Mouse (Mus musculus): ENCODE measurements around the gene Fam114a1. TPM values are rescaled to one million over a fixed set of nuclear protein-coding genes. Genes with fewer than 3 reads are reported as not detected.

Gene Fam114a1
- polyA plus RNA-seq, 1 experiment = not detected

DNA sequence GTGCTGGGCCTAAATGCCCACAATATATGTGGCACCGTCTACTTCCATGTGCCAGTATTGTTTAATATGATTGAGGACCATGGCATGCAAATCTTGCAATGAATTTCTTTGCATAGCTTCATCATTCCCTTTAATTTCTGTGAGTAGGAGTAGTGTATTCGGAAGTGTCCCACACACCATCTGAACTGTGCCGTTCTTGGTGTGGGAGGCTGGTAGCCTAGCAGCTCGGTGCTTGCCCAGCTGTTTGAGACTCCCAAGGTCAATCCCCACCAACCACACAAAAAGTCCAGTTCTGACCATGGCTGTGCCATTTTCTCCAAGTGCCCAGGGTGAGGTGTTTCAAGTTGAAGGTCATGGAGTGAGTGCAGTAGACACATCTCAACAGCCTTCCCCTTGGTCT is 52.1 kb downstream of the Fam114a1 start:
- WGBS = 81% methylated on average over 4 of the region's 4 CpGs
- TF ChIP-seq POLR2A (IDR thresholded peaks at IDR 0.05; ENCODE audit: insufficient read depth, low read depth, low read length) = no peak
- TF ChIP-seq CTCF (IDR thresholded peaks at IDR 0.05; ENCODE audit: insufficient read depth, low read depth, low read length) = no peak
- H3K4me3 ChIP-seq (ENCODE audit: insufficient read depth, low read depth, low read length) = no peak overlapping the region
- no peak overlapping the region for H3K27ac ChIP-seq (ENCODE audit: insufficient read depth, low read depth, low read length)
- peaks cover 2% of the 10 kb centered on the region; the same call in 1 of the 2 replicates for H3K4me1 ChIP-seq (ENCODE audit: control insufficient read depth, insufficient read depth, low read length)

DNA sequence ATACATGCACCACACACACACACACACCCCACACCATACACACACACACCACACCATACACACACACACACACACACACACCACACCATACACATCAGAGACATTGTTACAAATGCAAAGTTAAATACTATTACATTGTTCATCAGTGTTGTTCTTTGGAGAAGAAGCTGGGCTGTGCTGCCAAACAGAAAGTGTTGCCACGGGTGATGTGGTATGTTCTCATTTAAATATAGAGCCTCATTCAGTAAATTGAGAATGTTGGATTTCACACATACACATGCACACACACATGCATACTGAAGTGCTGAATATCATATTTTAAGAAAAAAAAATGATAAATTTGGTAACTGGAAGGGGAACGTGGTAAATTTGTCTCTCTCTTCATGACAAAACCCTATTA is 54.8 kb downstream of the Fam114a1 start:
- TF ChIP-seq POLR2A (IDR thresholded peaks at IDR 0.05; ENCODE audit: insufficient read depth, low read depth, low read length) (no peak), CTCF (IDR thresholded peaks at IDR 0.05; ENCODE audit: insufficient read depth, low read depth, low read length) (no peak)
- H3K27ac ChIP-seq (ENCODE audit: insufficient read depth, low read depth, low read length) = no peak overlapping the region
- H3K4me3 ChIP-seq (ENCODE audit: insufficient read depth, low read depth, low read length) = no peak overlapping the region
- 53% methylated on average over 2 of the region's 2 CpGs for WGBS
- peaks cover 5% of the 10 kb centered on the region; the same call in 1 of the 2 replicates for H3K4me1 ChIP-seq (ENCODE audit: control insufficient read depth, insufficient read depth, low read length)

DNA sequence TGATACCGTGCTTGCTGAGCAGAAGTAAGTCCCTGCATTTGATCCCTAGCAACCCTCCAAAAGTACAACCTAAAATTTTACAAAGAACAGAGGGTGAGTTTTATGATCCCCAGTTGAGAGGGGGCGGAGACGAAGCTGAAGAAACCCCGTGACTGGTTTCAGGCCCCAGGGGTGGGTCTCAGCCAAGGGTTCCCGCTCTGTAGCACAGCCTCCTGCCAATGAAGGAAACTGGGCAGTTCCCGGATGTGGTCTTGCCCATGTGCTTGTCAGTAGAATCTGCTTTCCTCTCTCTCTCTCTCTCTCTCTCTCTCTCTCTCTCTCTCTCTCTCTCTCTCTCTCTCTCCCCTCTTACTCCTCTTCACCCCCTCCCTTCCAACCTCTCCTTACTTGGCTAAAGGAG is 56.0 kb downstream of the Fam114a1 start:
- WGBS = 57% methylated on average over 6 of the region's 6 CpGs
- H3K27ac ChIP-seq (ENCODE audit: insufficient read depth, low read depth, low read length) = no peak overlapping the region
- H3K4me3 ChIP-seq (ENCODE audit: insufficient read depth, low read depth, low read length) = no peak overlapping the region
- peaks cover 3% of the 10 kb centered on the region; the same call in 1 of the 2 replicates for H3K4me1 ChIP-seq (ENCODE audit: control insufficient read depth, insufficient read depth, low read length)
- TF ChIP-seq POLR2A (IDR thresholded peaks at IDR 0.05; ENCODE audit: insufficient read depth, low read depth, low read length) (no peak), CTCF (IDR thresholded peaks at IDR 0.05; ENCODE audit: insufficient read depth, low read depth, low read length) (no peak)

DNA sequence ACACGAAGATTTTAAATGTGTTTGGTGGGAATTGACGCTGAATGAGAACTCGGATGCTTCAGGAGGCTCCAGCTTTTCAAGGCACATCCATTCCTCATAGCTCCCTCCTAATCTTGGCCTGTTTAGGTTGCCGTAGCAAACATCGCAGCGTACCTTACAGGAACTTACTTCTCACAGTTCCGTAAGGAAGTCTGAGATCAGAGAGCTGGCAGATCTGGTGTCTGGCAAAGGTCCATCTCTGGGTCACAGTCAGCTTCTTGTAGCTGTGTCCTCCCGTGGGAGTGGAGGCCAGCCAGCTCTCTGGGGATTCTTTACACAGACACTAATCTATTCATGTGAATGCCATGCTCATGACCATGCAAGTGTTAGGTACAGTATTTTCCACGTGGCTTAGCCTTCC is 56.9 kb downstream of the Fam114a1 start:
- peaks cover 3% of the 10 kb centered on the region; the same call in 1 of the 2 replicates for H3K4me1 ChIP-seq (ENCODE audit: control insufficient read depth, insufficient read depth, low read length)
- H3K27ac ChIP-seq (ENCODE audit: insufficient read depth, low read depth, low read length) = no peak overlapping the region
- H3K4me3 ChIP-seq (ENCODE audit: insufficient read depth, low read depth, low read length) = no peak overlapping the region
- 50% methylated on average over 9 of the region's 9 CpGs for WGBS
- no peak for TF ChIP-seq POLR2A (IDR thresholded peaks at IDR 0.05; ENCODE audit: insufficient read depth, low read depth, low read length)
- no peak for TF ChIP-seq CTCF (IDR thresholded peaks at IDR 0.05; ENCODE audit: insufficient read depth, low read depth, low read length)

DNA sequence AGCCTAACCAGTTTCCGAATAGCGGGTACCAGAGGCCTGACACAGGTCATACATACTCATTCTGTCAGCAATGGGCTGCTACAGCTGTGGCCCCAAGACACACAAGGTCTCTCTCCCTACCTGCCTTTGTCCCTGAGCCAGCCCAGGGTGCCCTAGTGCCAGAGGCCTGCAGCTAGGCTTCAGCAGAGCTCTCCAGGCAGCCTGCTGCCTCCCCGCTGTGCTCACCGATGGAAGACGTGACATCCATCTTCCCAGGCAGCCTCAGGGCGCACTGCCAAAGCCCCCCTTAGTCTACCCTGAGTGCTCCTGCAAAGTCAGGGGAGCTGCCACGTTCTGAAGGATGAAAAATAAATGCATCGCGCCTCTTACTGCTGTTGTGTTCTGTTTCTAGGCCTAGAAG is 58.1 kb downstream of the Fam114a1 start:
- H3K27ac ChIP-seq (ENCODE audit: insufficient read depth, low read depth, low read length) = no peak overlapping the region
- no peak overlapping the region for H3K4me3 ChIP-seq (ENCODE audit: insufficient read depth, low read depth, low read length)
- TF ChIP-seq CTCF (IDR thresholded peaks at IDR 0.05; ENCODE audit: insufficient read depth, low read depth, low read length) (no peak), POLR2A (IDR thresholded peaks at IDR 0.05; ENCODE audit: insufficient read depth, low read depth, low read length) (no peak)
- 62% methylated on average over 9 of the region's 9 CpGs for WGBS
- H3K4me1 ChIP-seq (ENCODE audit: control insufficient read depth, insufficient read depth, low read length) = peaks cover 3% of the 10 kb centered on the region; the same call in 1 of the 2 replicates

DNA sequence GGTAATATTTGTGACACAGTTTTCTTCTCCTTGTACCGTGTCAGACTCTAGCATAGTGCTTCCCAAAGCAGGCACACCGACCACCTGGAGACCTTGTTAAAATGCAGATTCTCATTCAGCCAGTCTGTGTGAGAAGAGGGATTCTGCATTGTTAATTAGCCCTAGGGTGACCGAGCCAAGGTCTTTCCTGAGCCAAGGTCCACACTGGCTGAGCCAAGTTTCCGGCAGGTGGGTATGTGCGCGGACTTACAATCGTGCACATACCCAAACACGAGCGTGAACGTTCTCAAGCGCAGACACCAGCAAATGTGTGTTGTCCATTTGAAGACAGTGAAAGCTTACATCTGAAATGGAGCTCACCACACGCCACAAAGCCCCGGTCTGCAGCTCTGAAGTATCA is 66.7 kb downstream of the Fam114a1 start:
- Histone ChIP-seq H3K27ac (ENCODE audit: insufficient read depth, low read depth, low read length) (no peak overlapping the region), H3K4me3 (ENCODE audit: insufficient read depth, low read depth, low read length) (no peak overlapping the region), H3K4me1 (ENCODE audit: control insufficient read depth, insufficient read depth, low read length) (peaks cover 3% of the 10 kb centered on the region; the same call in 1 of the 2 replicates)
- no peak for TF ChIP-seq POLR2A (IDR thresholded peaks at IDR 0.05; ENCODE audit: insufficient read depth, low read depth, low read length)
- TF ChIP-seq CTCF (IDR thresholded peaks at IDR 0.05; ENCODE audit: insufficient read depth, low read depth, low read length) = no peak
- WGBS = 58% methylated on average over 13 of the region's 13 CpGs

DNA sequence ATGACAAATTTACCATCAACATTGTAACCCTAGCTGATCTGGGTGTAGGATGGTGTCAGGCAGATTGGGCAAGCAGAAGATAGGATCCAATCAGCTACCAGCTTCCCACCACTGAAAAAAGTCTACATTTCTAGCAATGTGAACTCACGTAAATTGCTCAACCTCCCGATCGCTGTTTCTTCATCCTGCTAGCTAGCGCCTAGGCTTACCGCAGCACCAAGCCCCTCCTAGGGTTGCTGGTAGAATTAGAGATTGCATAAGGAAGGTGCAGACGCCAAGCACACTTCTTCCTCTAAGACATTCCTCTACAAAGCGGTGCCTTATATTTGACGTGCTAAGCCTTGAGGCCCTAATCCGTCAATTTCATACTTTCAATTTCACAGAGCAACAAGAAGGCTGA is 68.4 kb downstream of the Fam114a1 start:
- peaks cover 3% of the 10 kb centered on the region; the same call in 1 of the 2 replicates for H3K4me1 ChIP-seq (ENCODE audit: control insufficient read depth, insufficient read depth, low read length)
- H3K27ac ChIP-seq (ENCODE audit: insufficient read depth, low read depth, low read length) = no peak overlapping the region
- no peak overlapping the region for H3K4me3 ChIP-seq (ENCODE audit: insufficient read depth, low read depth, low read length)
- WGBS = 77% methylated on average over 9 of the region's 9 CpGs
- TF ChIP-seq POLR2A (IDR thresholded peaks at IDR 0.05; ENCODE audit: insufficient read depth, low read depth, low read length) (no peak), CTCF (IDR thresholded peaks at IDR 0.05; ENCODE audit: insufficient read depth, low read depth, low read length) (no peak)

DNA sequence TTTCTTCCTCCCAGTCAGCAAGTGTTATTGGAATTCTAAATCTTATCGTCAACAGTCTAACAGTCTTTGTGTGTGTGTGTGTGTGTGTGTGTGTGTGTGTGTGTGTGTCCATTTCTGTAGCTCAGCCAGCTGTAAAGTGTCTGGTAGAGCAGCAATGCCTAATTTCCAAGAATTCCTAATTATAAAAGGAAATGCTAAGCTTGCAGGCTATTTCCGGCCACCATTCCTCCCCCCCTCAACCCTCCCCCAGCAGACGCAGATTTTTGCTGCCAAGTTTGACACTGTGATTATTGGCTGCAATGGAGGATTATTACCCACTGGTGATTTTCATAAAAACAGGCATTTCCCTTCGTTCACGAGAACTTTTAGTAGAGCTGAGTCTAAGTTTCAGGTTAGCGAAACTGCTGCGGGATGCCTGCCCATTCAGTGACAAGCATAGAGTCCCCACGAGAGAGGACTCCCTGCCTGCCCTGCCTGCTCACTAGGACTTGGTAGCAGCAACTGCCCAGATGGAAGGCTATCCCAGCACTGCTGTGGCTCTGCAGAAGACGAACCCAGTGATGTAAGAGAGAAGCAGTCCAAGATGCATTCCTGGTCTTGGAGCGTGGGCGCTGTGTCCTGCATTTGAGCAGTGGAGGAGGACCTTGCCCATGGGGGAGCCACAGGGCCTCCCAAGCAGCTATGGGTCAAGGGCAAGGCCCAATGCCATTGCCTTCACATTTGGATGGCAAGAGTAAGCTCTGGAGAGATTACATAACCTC is 69.1 kb downstream of the Fam114a1 start:
- H3K27ac ChIP-seq (ENCODE audit: insufficient read depth, low read depth, low read length) = no peak overlapping the region
- no peak for TF ChIP-seq POLR2A (IDR thresholded peaks at IDR 0.05; ENCODE audit: insufficient read depth, low read depth, low read length)
- no peak for TF ChIP-seq CTCF (IDR thresholded peaks at IDR 0.05; ENCODE audit: insufficient read depth, low read depth, low read length)
- WGBS = 37% methylated on average over 11 of the region's 11 CpGs
- H3K4me3 ChIP-seq (ENCODE audit: insufficient read depth, low read depth, low read length) = no peak overlapping the region
- H3K4me1 ChIP-seq (ENCODE audit: control insufficient read depth, insufficient read depth, low read length) = peaks cover 3% of the 10 kb centered on the region; the same call in 1 of the 2 replicates

DNA sequence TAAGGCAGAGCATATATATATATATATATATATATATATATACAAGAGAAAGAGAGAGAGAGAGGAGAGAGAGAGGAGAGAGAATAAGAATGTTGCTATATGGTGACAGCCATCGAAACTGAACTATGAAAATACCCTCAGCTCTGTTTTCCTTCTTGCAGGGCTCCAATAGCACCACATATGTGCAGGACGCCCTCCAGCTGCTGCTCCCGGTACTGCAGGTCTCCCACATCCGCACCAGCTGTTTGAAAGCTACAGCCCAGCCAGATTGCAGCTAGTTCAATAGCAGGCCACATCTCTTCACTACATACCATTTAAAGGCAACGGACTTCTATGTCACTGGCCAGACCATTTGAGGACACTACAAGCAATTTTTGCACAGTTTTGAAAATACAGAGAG is 70.6 kb downstream of the Fam114a1 start:
- Histone ChIP-seq H3K4me3 (ENCODE audit: insufficient read depth, low read depth, low read length) (no peak overlapping the region), H3K4me1 (ENCODE audit: control insufficient read depth, insufficient read depth, low read length) (peaks cover 3% of the 10 kb centered on the region; the same call in 1 of the 2 replicates), H3K27ac (ENCODE audit: insufficient read depth, low read depth, low read length) (no peak overlapping the region)
- no peak for TF ChIP-seq POLR2A (IDR thresholded peaks at IDR 0.05; ENCODE audit: insufficient read depth, low read depth, low read length)
- TF ChIP-seq CTCF (IDR thresholded peaks at IDR 0.05; ENCODE audit: insufficient read depth, low read depth, low read length) = no peak
- 78% methylated on average over 5 of the region's 5 CpGs for WGBS
